In genomic region chr11:54920973-54921580, GRCm38 (mm10) we compare ENCODE assay signal across 13 mouse cellular contexts. TPM values are rescaled to one million over a fixed set of nuclear protein-coding genes. Genes with fewer than 3 reads are reported as not detected.
DNase-seq lines count a peak whose midpoint lies in the region; ATAC-seq and TF ChIP-seq lines count a peak whose summit lies in the region.
"Had no signal": no experiment of that assay in that cellular context is flagged by ENCODE, and none has a peak within 500 bp of the region (broad histone marks: within the 10 kb centered on the region; RNA-seq: fewer than 3 reads in every experiment).

No protein-coding gene starts in this region.

- H3K27ac ChIP-seq in heart, embryonic 10.5 days = peak overlapping the region; percentile 81
- peak overlapping the region; percentile 26; the same call in 1 of the 2 replicates for H3K27ac ChIP-seq in lung, postnatal 0 days (ENCODE audit: low read length)
- peak overlapping the region; percentile 87 for H3K27ac ChIP-seq in intestine, postnatal 0 days (ENCODE audit: low read depth, low read length)
- H3K27ac ChIP-seq in cerebellum, adult 2 months (ENCODE audit: insufficient read depth, low read length) = no peak overlapping the region
- H3K27ac ChIP-seq: neural tube, embryonic 12.5 days had no signal

- DNase-seq in heart, embryonic 10.5 days (ENCODE audit: low spot score) = no peak
- DNase-seq in heart, postnatal 4 days = no peak
- no peak for DNase-seq in lung, postnatal 0 days (ENCODE audit: low spot score)
- DNase-seq in lung, postnatal 4 days = no peak
- no peak for DNase-seq in right cerebral cortex, adult 2 months (ENCODE audit: low spot score in 2 of 2)
- no peak for DNase-seq in cerebellum, adult 2 months
- DNase-seq in left cerebral cortex, postnatal 4 days = no peak
- DNase-seq: midbrain, embryonic 14.5 days; retina, postnatal 1 day had no signal

- no peak overlapping the region for H3K4me3 ChIP-seq in heart, embryonic 10.5 days
- no peak overlapping the region for H3K4me3 ChIP-seq in lung, postnatal 0 days (ENCODE audit: low read depth, low read length)
- no peak overlapping the region for H3K4me3 ChIP-seq in intestine, postnatal 0 days (ENCODE audit: low read depth, low read length)
- no peak overlapping the region for H3K4me3 ChIP-seq in cerebellum, adult 2 months (replicated peaks; ENCODE audit: insufficient read depth, low read depth, low read length)
- H3K4me3 ChIP-seq: neural tube, embryonic 12.5 days had no signal

- TF ChIP-seq EP300 in lung, postnatal 0 days (IDR thresholded peaks at IDR 0.05) = no peak

- intact Hi-C loops in left cerebral cortex, postnatal 4 days (cut with DNase I) = no loop called here

- 71% methylated on average over 6 of the region's 6 CpGs for WGBS in heart, embryonic 10.5 days
- WGBS in lung, postnatal 0 days = 59% methylated on average over 6 of the region's 6 CpGs
- WGBS in intestine, postnatal 0 days = 60% methylated on average over 6 of the region's 6 CpGs
- WGBS in cerebellum, adult 2 months = 87% methylated on average over 6 of the region's 6 CpGs

- H3K36me3 ChIP-seq in heart, embryonic 10.5 days = peaks cover 79% of the 10 kb centered on the region
- peaks cover 42% of the 10 kb centered on the region for H3K36me3 ChIP-seq in lung, postnatal 0 days (ENCODE audit: insufficient read depth, low read length)
- H3K36me3 ChIP-seq in intestine, postnatal 0 days (ENCODE audit: control insufficient read depth, insufficient read depth) = peaks cover 73% of the 10 kb centered on the region

- no peaks in the 10 kb centered on the region for H3K27me3 ChIP-seq in heart, embryonic 10.5 days (ENCODE audit: insufficient read depth, poor library complexity, severe bottlenecking)
- no peaks in the 10 kb centered on the region for H3K27me3 ChIP-seq in lung, postnatal 0 days (replicated peaks; ENCODE audit: insufficient read depth, low read length)
- no peaks in the 10 kb centered on the region for H3K27me3 ChIP-seq in intestine, postnatal 0 days (replicated peaks; ENCODE audit: control insufficient read depth, insufficient read depth, low read length)
- H3K27me3 ChIP-seq in cerebellum, adult 2 months (ENCODE audit: control insufficient read depth, insufficient read depth, low read length) = no peaks in the 10 kb centered on the region
- H3K27me3 ChIP-seq: neural tube, embryonic 12.5 days had no signal

- ATAC-seq in lung, postnatal 0 days = no peak
- ATAC-seq in intestine, postnatal 0 days = no peak

- H3K9ac ChIP-seq in lung, postnatal 0 days (replicated peaks; ENCODE audit: low read depth) = no peak overlapping the region
- no peak overlapping the region for H3K9ac ChIP-seq in intestine, postnatal 0 days (ENCODE audit: low read depth, low read length)
- H3K9ac ChIP-seq: lung, embryonic 14.5 days; neural tube, embryonic 12.5 days had no signal

- no peaks in the 10 kb centered on the region for H3K9me3 ChIP-seq in heart, embryonic 10.5 days
- no peaks in the 10 kb centered on the region for H3K9me3 ChIP-seq in lung, postnatal 0 days (ENCODE audit: low read length)
- no peaks in the 10 kb centered on the region for H3K9me3 ChIP-seq in intestine, postnatal 0 days (ENCODE audit: control insufficient read depth)
- H3K9me3 ChIP-seq: neural tube, embryonic 12.5 days had no signal

- peaks cover 32% of the 10 kb centered on the region for H3K4me1 ChIP-seq in heart, embryonic 10.5 days
- H3K4me1 ChIP-seq in lung, postnatal 0 days (ENCODE audit: insufficient read depth, low read depth, low read length) = no peaks in the 10 kb centered on the region
- H3K4me1 ChIP-seq in intestine, postnatal 0 days (replicated peaks; ENCODE audit: control insufficient read depth, insufficient read depth, low read length) = no peaks in the 10 kb centered on the region; the same call in 1 of the 2 replicates
- H3K4me1 ChIP-seq in cerebellum, adult 2 months (ENCODE audit: control insufficient read depth, insufficient read depth, low read length) = no peaks in the 10 kb centered on the region
- H3K4me1 ChIP-seq: neural tube, embryonic 12.5 days had no signal

- no peak for TF ChIP-seq CTCF in lung, postnatal 0 days (IDR thresholded peaks at IDR 0.05)
- no peak for TF ChIP-seq CTCF in intestine, postnatal 0 days (IDR thresholded peaks at IDR 0.05; ENCODE audit: low read depth)
- TF ChIP-seq CTCF in cerebellum, adult 2 months (IDR thresholded peaks at IDR 0.05; ENCODE audit: borderline replicate concordance, insufficient read depth, low read depth, low read length) = no peak

- TF ChIP-seq POLR2A in cerebellum, adult 2 months (IDR thresholded peaks at IDR 0.05; ENCODE audit: borderline replicate concordance, insufficient read depth, low read length) = no peak

- H3K4me2 ChIP-seq in lung, postnatal 0 days (replicated peaks; ENCODE audit: low read depth, low read length) = no peak overlapping the region
- H3K4me2 ChIP-seq in intestine, postnatal 0 days (replicated peaks; ENCODE audit: low read depth) = no peak overlapping the region
- H3K4me2 ChIP-seq: lung, embryonic 14.5 days; neural tube, embryonic 12.5 days had no signal

RNA-seq across cellular contexts. Expression of gene Gpx3, which starts 18.8 kb away (rescaled TPM):
- polyA plus RNA-seq in heart, embryonic 10.5 days (2016; fragmentation: Nextera tagmentation; extraction: Ambion mirVana) = 1,153 and 1,643 TPM in 2 replicates
- 100 to 1,000 TPM; 153 to 177 TPM for total RNA-seq in heart, postnatal 4 days (2021)
- polyA plus RNA-seq in lung, postnatal 0 days (2015; fragmentation: Nextera tagmentation; extraction: Ambion mirVana) = 342 and 535 TPM in 2 replicates
- 6,664 and 6,785 TPM in 2 replicates for polyA plus RNA-seq in intestine, postnatal 0 days (2015; fragmentation: Nextera tagmentation; extraction: Ambion mirVana)
- polyA plus RNA-seq in cerebellum, adult 2 months (2012; rRNA removed) = 14.2 and 15.5 TPM in 2 replicates
- 1 to 10 TPM; 5.1 to 9.6 TPM for total RNA-seq in left cerebral cortex, postnatal 4 days (2021)
- total RNA-seq: hematopoietic stem cell, adult 5-6 weeks had no signal

RNA-seq across cellular contexts. Expression of gene Tnip1, which starts 41.6 kb away (rescaled TPM):
- 22.7 and 23.7 TPM in 2 replicates for polyA plus RNA-seq in heart, embryonic 10.5 days (2016; fragmentation: Nextera tagmentation; extraction: Ambion mirVana)
- total RNA-seq in heart, postnatal 4 days (2021) = 10 to 100 TPM; 29.5 to 33.7 TPM
- polyA plus RNA-seq in lung, postnatal 0 days (2015; fragmentation: Nextera tagmentation; extraction: Ambion mirVana) = 17.6 and 22.7 TPM in 2 replicates
- 29.9 and 30.3 TPM in 2 replicates for polyA plus RNA-seq in intestine, postnatal 0 days (2015; fragmentation: Nextera tagmentation; extraction: Ambion mirVana)
- polyA plus RNA-seq in cerebellum, adult 2 months (2012; rRNA removed) = 31.1 and 33.1 TPM in 2 replicates
- 10 to 100 TPM; 22.8 to 24.9 TPM for total RNA-seq in left cerebral cortex, postnatal 4 days (2021)

RNA-seq across cellular contexts. Expression of gene Hint1, which starts 54.9 kb away (rescaled TPM):
- 602 and 622 TPM in 2 replicates for polyA plus RNA-seq in heart, embryonic 10.5 days (2016; fragmentation: Nextera tagmentation; extraction: Ambion mirVana)
- 100 to 1,000 TPM; 364 to 393 TPM for total RNA-seq in heart, postnatal 4 days (2021)
- 500 and 528 TPM in 2 replicates for polyA plus RNA-seq in lung, postnatal 0 days (2015; fragmentation: Nextera tagmentation; extraction: Ambion mirVana)
- polyA plus RNA-seq in intestine, postnatal 0 days (2015; fragmentation: Nextera tagmentation; extraction: Ambion mirVana) = 1,016 and 1,041 TPM in 2 replicates
- 786 and 797 TPM in 2 replicates for polyA plus RNA-seq in cerebellum, adult 2 months (2012; rRNA removed)
- 100 to 1,000 TPM; 364 to 423 TPM for total RNA-seq in left cerebral cortex, postnatal 4 days (2021)

Comparison
In these comparisons a context has a peak if more than half of its experiments do, and no peak if none do; other contexts are left out.
1. RNA of gene Gpx3, which starts 18.8 kb away (polyA plus RNA-seq): 6,664 to 6,785 TPM in intestine, postnatal 0 days, 1,153 to 1,643 TPM in heart, embryonic 10.5 days and 342 to 535 TPM in lung, postnatal 0 days; 14.2 to 15.5 TPM in cerebellum, adult 2 months; every median in the first group is over 10 times any median in the second.